In genomic region chr11:105731541-105731940, GRCm38 (mm10) we compare ENCODE assay signal across 9 mouse cellular contexts.
DNase-seq lines count a peak whose midpoint lies in the region; ATAC-seq lines count a peak whose summit lies in the region.
"Had no signal": no experiment of that assay in that cellular context is flagged by ENCODE, and none has a peak within 500 bp of the region (broad histone marks: within the 10 kb centered on the region; RNA-seq: fewer than 3 reads in every experiment).

No protein-coding gene starts in this region.

- peak; percentile 52 for DNase-seq in forebrain, embryonic 11.5 days (ENCODE audit: low spot score)
- no peak for DNase-seq in forebrain, embryonic 10.5 days (ENCODE audit: extremely low spot score, low spot score)
- peak; percentile 16 for DNase-seq in forelimb bud, embryonic 11.5 days (ENCODE audit: low read depth, low spot score)
- DNase-seq in left cerebral cortex, adult 18-20 months (ENCODE audit: low spot score in 2 of 2), result peak; percentile 34 to 52
- DNase-seq in right cerebral cortex, adult 18-20 months, result peak; percentile 71
- DNase-seq in gastrocnemius, postnatal 4 days (ENCODE audit: low spot score in 2 of 2), result no peak
- DNase-seq in thymus, adult 18-20 months, result no peak
- no peak for DNase-seq in ovary, adult 18-20 months (ENCODE audit: low spot score)

- no peak overlapping the region for H3K9ac ChIP-seq in forebrain, embryonic 11.5 days (ENCODE audit: low read length)
- H3K9ac ChIP-seq: heart, embryonic 15.5 days had no signal

- H3K9me3 ChIP-seq in forebrain, embryonic 11.5 days (ENCODE audit: control insufficient read depth, low read length), result no peaks in the 10 kb centered on the region
- no peaks in the 10 kb centered on the region for H3K9me3 ChIP-seq in forebrain, embryonic 10.5 days
- H3K9me3 ChIP-seq: heart, embryonic 15.5 days had no signal

- H3K4me1 ChIP-seq in forebrain, embryonic 11.5 days (replicated peaks; ENCODE audit: control insufficient read depth, insufficient read depth, low read length), result no peaks in the 10 kb centered on the region
- peaks cover 10% of the 10 kb centered on the region for H3K4me1 ChIP-seq in forebrain, embryonic 10.5 days

- peak; percentile 83 for ATAC-seq in forebrain, embryonic 11.5 days (replicated peaks; ENCODE audit: low FRiP score)

- H3K4me3 ChIP-seq in forebrain, embryonic 11.5 days (ENCODE audit: low read depth, low read length), result no peak overlapping the region
- no peak overlapping the region for H3K4me3 ChIP-seq in forebrain, embryonic 10.5 days
- H3K4me3 ChIP-seq: heart, embryonic 15.5 days had no signal

- H3K36me3 ChIP-seq in forebrain, embryonic 11.5 days (ENCODE audit: control insufficient read depth, insufficient read depth, low read length), result no peaks in the 10 kb centered on the region
- H3K36me3 ChIP-seq in forebrain, embryonic 10.5 days (replicated peaks), result no peaks in the 10 kb centered on the region
- H3K36me3 ChIP-seq: heart, embryonic 15.5 days had no signal

- 49% methylated on average over 6 of the region's 6 CpGs for WGBS in forebrain, embryonic 11.5 days
- 68% methylated on average over 6 of the region's 6 CpGs for WGBS in forebrain, embryonic 10.5 days

- H3K4me2 ChIP-seq in forebrain, embryonic 11.5 days (ENCODE audit: low read depth, low read length, severe bottlenecking), result no peak overlapping the region
- H3K4me2 ChIP-seq: heart, embryonic 15.5 days had no signal

- H3K27ac ChIP-seq in forebrain, embryonic 11.5 days (ENCODE audit: low read depth, low read length), result no peak overlapping the region
- no peak overlapping the region for H3K27ac ChIP-seq in forebrain, embryonic 10.5 days
- H3K27ac ChIP-seq: heart, embryonic 15.5 days had no signal

- no peaks in the 10 kb centered on the region for H3K27me3 ChIP-seq in forebrain, embryonic 11.5 days (ENCODE audit: control insufficient read depth, insufficient read depth, low read length)
- H3K27me3 ChIP-seq in forebrain, embryonic 10.5 days (ENCODE audit: poor library complexity, severe bottlenecking), result no peaks in the 10 kb centered on the region
- H3K27me3 ChIP-seq: heart, embryonic 15.5 days had no signal

Comparison
In these comparisons a context has a peak if more than half of its experiments do, and no peak if none do; other contexts are left out.
1. DNase-seq: peak in forebrain, embryonic 11.5 days (single experiment), forelimb bud, embryonic 11.5 days (single experiment), left cerebral cortex, adult 18-20 months (2 of 2) and right cerebral cortex, adult 18-20 months (single experiment); none in forebrain, embryonic 10.5 days (single experiment), gastrocnemius, postnatal 4 days (0 of 2), thymus, adult 18-20 months (0 of 2) and ovary, adult 18-20 months (single experiment).